Mouse (Mus musculus) midbrain, postnatal 0 days (tissue): Measurements from ENCODE around the gene Olfr316. TPM values are rescaled to one million over a fixed set of nuclear protein-coding genes. Genes with fewer than 3 reads are reported as not detected.

Source experiments
- ATAC-seq: fragments of 200-750 bp; cut with Nextera tagmentation; 2 replicates; pipeline ENCODE4 v1.8.0; 2017; ENCODE audit warnings: moderate number of reproducible peaks, mild to moderate bottlenecking, moderate TSS enrichment, moderate library complexity; ENCODE audit not compliant: low FRiP score
- DNase-seq: peaks from one replicate; pipeline ENCODE4 v3.0.0-alpha.2; 2015; ENCODE audit warnings: low spot score
- H3K27ac ChIP-seq: fragments of 300-500 bp; sonication (generic); 2 replicates; pipeline ENCODE4 v1.5.1; 2014; ENCODE audit warnings: low read depth, mild to moderate bottlenecking, low read length, mixed read lengths
- H3K27me3 ChIP-seq: fragments of 300-500 bp; sonication (generic); 2 replicates; pipeline ENCODE4 v1.6.1; 2014; ENCODE audit warnings: low read length, control low read depth, mixed read lengths; ENCODE audit not compliant: insufficient read depth
- H3K36me3 ChIP-seq: fragments of 300-500 bp; sonication (generic); 2 replicates; pipeline ENCODE4 v1.6.1; 2014; ENCODE audit warnings: low read length, control low read depth, mixed read lengths; ENCODE audit not compliant: insufficient read depth
- H3K4me1 ChIP-seq: fragments of 300-500 bp; sonication (generic); 2 replicates; pipeline ENCODE4 v1.6.1; 2014; ENCODE audit warnings: mild to moderate bottlenecking, control low read depth, antibody characterized with exemption, low read length, mixed read lengths; ENCODE audit not compliant: insufficient read depth
- H3K4me2 ChIP-seq: fragments of 300-500 bp; sonication (generic); 2 replicates; pipeline ENCODE4 v1.6.1; 2014; ENCODE audit warnings: low read depth, mild to moderate bottlenecking, low read length, mixed read lengths; ENCODE audit not compliant: poor library complexity, severe bottlenecking
- H3K4me3 ChIP-seq: fragments of 300-500 bp; sonication (generic); 2 replicates; pipeline ENCODE4 v1.5.1; 2014; ENCODE audit warnings: low read depth, mild to moderate bottlenecking, low read length, moderate library complexity
- H3K9ac ChIP-seq: fragments of 300-500 bp; sonication (generic); replicated peaks from 2 replicates; pipeline ENCODE4 v1.6.1; 2014; ENCODE audit warnings: mild to moderate bottlenecking, low read length, moderate library complexity, mixed read lengths; ENCODE audit not compliant: poor library complexity, severe bottlenecking
- H3K9me3 ChIP-seq: fragments of 300-500 bp; sonication (generic); 2 replicates; pipeline ENCODE4 v1.6.1; 2016; ENCODE audit warnings: low read length, control low read depth
- CTCF ChIP-seq: IDR thresholded peaks from 2 replicates; pipeline ENCODE4 v1.5.1; 2016; ENCODE audit warnings: antibody characterized with exemption, mild to moderate bottlenecking
- WGBS: fragments of 180-500 bp; shearing (Covaris S2); extraction: QIAGEN DNeasy Blood & Tissue Kit; methylation state at CpG from one replicate; pipeline ENCODE4 v1.1.7; 2014; 5-methylcytosine and 5-hydroxymethylcytosine counted together
- polyA plus RNA-seq: library from polyadenylated mRNA; unstranded; fragments of >200 nt; fragmentation: Nextera tagmentation; extraction: Ambion mirVana; gene quantifications from 2 replicates; pipeline ENCODE4 v1.2.1, GENCODE M21; 2015
- total RNA-seq: library from RNA; depleted of rRNA; stranded (reverse); fragments of >200 nt; gene quantifications from 2 replicates; pipeline ENCODE4 v1.2.3, GENCODE M21; 2014; rRNA removed

The Olfr316 gene
- total and polyA plus RNA-seq, 2 experiments from 2014 or later = not detected

- Histone ChIP-seq H3K27ac (no peak overlapping the region), H3K9me3 (no peaks in the 10 kb centered on the region), H3K27me3 (no peaks in the 10 kb centered on the region), H3K9ac (no peak overlapping the region), H3K4me3 (no peak overlapping the region), H3K36me3 (no peaks in the 10 kb centered on the region), H3K4me2 (no peak overlapping the region), H3K4me1 (peaks cover 4% of the 10 kb centered on the region; the same call in 1 of the 2 replicates)
- TF ChIP-seq CTCF = no peak
- ATAC-seq (no peak), DNase-seq (no peak)
- 84% methylated on average over 5 of the region's 5 CpGs for WGBS
These were observed 47.2 kb downstream of the Olfr316 start for GRCm38 (mm10) chr11:58799747-58800146.

GRCm38 (mm10) chr11:58801558-58802228 lies 49.2 kb downstream of the Olfr316 start, which contains the start of gene Fam183b:
Gene Fam183b, minus strand, starts transcription at chr11:58801960.
- no peaks in the 10 kb centered on the region for H3K27me3 ChIP-seq
- H3K9ac ChIP-seq = 0 out of 2 replicates have a peak within 1 kb of the TSS, but pooled peaks have one; percentile 19
- ATAC-seq (peak; percentile 71), DNase-seq (peak; percentile 73)
- no peak within 1 kb of the TSS for H3K27ac ChIP-seq
- no peaks in the 10 kb centered on the region for H3K36me3 ChIP-seq
- WGBS = 23% methylated on average over 14 of the region's 14 CpGs
- no peak for TF ChIP-seq CTCF
- peak within 1 kb of the TSS; percentile 36 for H3K4me2 ChIP-seq
- H3K4me3 ChIP-seq = no peak within 1 kb of the TSS
- H3K4me1 ChIP-seq = peaks cover 4% of the 10 kb centered on the region; the same call in 1 of the 2 replicates
- H3K9me3 ChIP-seq = no peaks in the 10 kb centered on the region

GRCm38 (mm10) chr11:58803871-58804270 lies 51.3 kb downstream of the Olfr316 start:
- Histone ChIP-seq H3K36me3 (no peaks in the 10 kb centered on the region), H3K4me2 (no peak overlapping the region), H3K4me1 (peaks cover 4% of the 10 kb centered on the region; the same call in 1 of the 2 replicates), H3K27ac (no peak overlapping the region), H3K9me3 (no peaks in the 10 kb centered on the region), H3K9ac (no peak overlapping the region), H3K4me3 (no peak overlapping the region), H3K27me3 (no peaks in the 10 kb centered on the region)
- no peak for DNase-seq
- TF ChIP-seq CTCF = no peak
- 81% methylated on average over 4 of the region's 4 CpGs for WGBS
- no peak for ATAC-seq

- H3K4me1 ChIP-seq = peaks cover 4% of the 10 kb centered on the region; the same call in 1 of the 2 replicates
- no peak overlapping the region for H3K27ac ChIP-seq
- no peak for TF ChIP-seq CTCF
- H3K36me3 ChIP-seq = no peaks in the 10 kb centered on the region
- DNase-seq (no peak), ATAC-seq (no peak)
- no peak overlapping the region for H3K4me3 ChIP-seq
- H3K4me2 ChIP-seq = no peak overlapping the region
- H3K9me3 ChIP-seq = no peaks in the 10 kb centered on the region
- 81% methylated on average over 2 of the region's 2 CpGs for WGBS
- no peak overlapping the region for H3K9ac ChIP-seq
- no peaks in the 10 kb centered on the region for H3K27me3 ChIP-seq
These were observed 51.9 kb downstream of the Olfr316 start for GRCm38 (mm10) chr11:58804393-58804792.

Other genes starting within 250 kb of the Olfr316 start
- not detected in 2 replicates for gene Olfr330, start 217.9 kb upstream of the Olfr316 start, total RNA-seq
- not detected in 2 replicates for gene Olfr330, start 217.9 kb upstream of the Olfr316 start, polyA plus RNA-seq
- not detected in 2 replicates for gene Olfr329-ps, start 206.3 kb upstream of the Olfr316 start, total RNA-seq
- not detected in 2 replicates for gene Olfr329-ps, start 206.3 kb upstream of the Olfr316 start, polyA plus RNA-seq
- not detected in 2 replicates for gene Olfr328, start 197.1 kb upstream of the Olfr316 start, total RNA-seq
- gene Olfr328, start 197.1 kb upstream of the Olfr316 start, polyA plus RNA-seq = not detected in 2 replicates
- not detected in 2 replicates for gene Olfr224, start 182.2 kb upstream of the Olfr316 start, total RNA-seq
- gene Olfr224, start 182.2 kb upstream of the Olfr316 start, polyA plus RNA-seq = not detected in 2 replicates
- gene Olfr325, start 175.0 kb upstream of the Olfr316 start, total RNA-seq = not detected in 2 replicates
- gene Olfr325, start 175.0 kb upstream of the Olfr316 start, polyA plus RNA-seq = not detected in 2 replicates
- gene Olfr324, start 157.6 kb upstream of the Olfr316 start, total RNA-seq = 0.28 and 0.49 TPM in 2 replicates
- gene Olfr324, start 157.6 kb upstream of the Olfr316 start, polyA plus RNA-seq = 0.04 and 0.05 TPM in 2 replicates
- not detected in 2 replicates for gene 2210407C18Rik, start 136.7 kb upstream of the Olfr316 start, total RNA-seq
- gene 2210407C18Rik, start 136.7 kb upstream of the Olfr316 start, polyA plus RNA-seq = not detected in 2 replicates
- gene Olfr323, start 122.2 kb upstream of the Olfr316 start, total RNA-seq = 0.16 TPM in 1 of 2 replicates, not detected in the other
- gene Olfr323, start 122.2 kb upstream of the Olfr316 start, polyA plus RNA-seq = not detected in 2 replicates
- 0.22 and 0.76 TPM in 2 replicates for gene Trim58, start 112.3 kb upstream of the Olfr316 start, total RNA-seq
- gene Trim58, start 112.3 kb upstream of the Olfr316 start, polyA plus RNA-seq = 0.20 and 0.38 TPM in 2 replicates
- gene Olfr322, start 94.0 kb upstream of the Olfr316 start, total RNA-seq = not detected in 2 replicates
- gene Olfr322, start 94.0 kb upstream of the Olfr316 start, polyA plus RNA-seq = not detected in 2 replicates
- not detected in 2 replicates for gene Olfr320, start 71.6 kb upstream of the Olfr316 start, total RNA-seq
- gene Olfr320, start 71.6 kb upstream of the Olfr316 start, polyA plus RNA-seq = not detected in 2 replicates
- not detected in 2 replicates for gene Olfr319, start 53.6 kb upstream of the Olfr316 start, total RNA-seq
- gene Olfr319, start 53.6 kb upstream of the Olfr316 start, polyA plus RNA-seq = not detected in 2 replicates
- gene Olfr318, start 28.7 kb upstream of the Olfr316 start, total RNA-seq = not detected in 2 replicates
- not detected in 2 replicates for gene Olfr318, start 28.7 kb upstream of the Olfr316 start, polyA plus RNA-seq
- 0.11 and 0.14 TPM in 2 replicates for gene Olfr317, start 13.5 kb upstream of the Olfr316 start, total RNA-seq
- 0.12 and 0.15 TPM in 2 replicates for gene Olfr317, start 13.5 kb upstream of the Olfr316 start, polyA plus RNA-seq
- gene Olfr315, start 20.5 kb downstream of the Olfr316 start, total RNA-seq = not detected in 2 replicates
- not detected in 2 replicates for gene Olfr315, start 20.5 kb downstream of the Olfr316 start, polyA plus RNA-seq
- gene Olfr314, start 30.2 kb downstream of the Olfr316 start, total RNA-seq = not detected in 2 replicates
- gene Olfr314, start 30.2 kb downstream of the Olfr316 start, polyA plus RNA-seq = not detected in 2 replicates
- 2.6 and 3.1 TPM in 2 replicates for gene Fam183b, start 49.2 kb downstream of the Olfr316 start, total RNA-seq
- gene Fam183b, start 49.2 kb downstream of the Olfr316 start, polyA plus RNA-seq = 17.3 and 17.7 TPM in 2 replicates
- not detected in 2 replicates for gene Olfr313, start 62.3 kb downstream of the Olfr316 start, total RNA-seq
- gene Olfr313, start 62.3 kb downstream of the Olfr316 start, polyA plus RNA-seq = not detected in 2 replicates
- not detected in 2 replicates for gene Olfr312, start 76.5 kb downstream of the Olfr316 start, total RNA-seq
- gene Olfr312, start 76.5 kb downstream of the Olfr316 start, polyA plus RNA-seq = not detected in 2 replicates
- gene Olfr311, start 86.5 kb downstream of the Olfr316 start, total RNA-seq = not detected in 2 replicates
- not detected in 2 replicates for gene Olfr311, start 86.5 kb downstream of the Olfr316 start, polyA plus RNA-seq
- 13.6 and 20.2 TPM in 2 replicates for gene Gm12258, start 94.4 kb downstream of the Olfr316 start, total RNA-seq
- 10.5 and 13.5 TPM in 2 replicates for gene Gm12258, start 94.4 kb downstream of the Olfr316 start, polyA plus RNA-seq
- gene 2810021J22Rik, start 114.5 kb downstream of the Olfr316 start, total RNA-seq = 10.1 and 14.9 TPM in 2 replicates
- gene 2810021J22Rik, start 114.5 kb downstream of the Olfr316 start, polyA plus RNA-seq = 6.8 and 7.4 TPM in 2 replicates
- 9.1 and 9.5 TPM in 2 replicates for gene Zfp39, start 151.5 kb downstream of the Olfr316 start, total RNA-seq
- 5.3 and 7.5 TPM in 2 replicates for gene Zfp39, start 151.5 kb downstream of the Olfr316 start, polyA plus RNA-seq
- 0.16 and 0.24 TPM in 2 replicates for gene Btnl10, start 165.2 kb downstream of the Olfr316 start, total RNA-seq
- not detected in 2 replicates for gene Btnl10, start 165.2 kb downstream of the Olfr316 start, polyA plus RNA-seq
- 925 and 964 TPM in 2 replicates for gene Rnf187, start 186.2 kb downstream of the Olfr316 start, total RNA-seq
- 700 and 703 TPM in 2 replicates for gene Rnf187, start 186.2 kb downstream of the Olfr316 start, polyA plus RNA-seq
- 552 and 1,117 TPM in 2 replicates for gene Hist3h2ba, start 196.2 kb downstream of the Olfr316 start, total RNA-seq
- 114 and 126 TPM in 2 replicates for gene Hist3h2ba, start 196.2 kb downstream of the Olfr316 start, polyA plus RNA-seq
- 163 and 242 TPM in 2 replicates for gene Hist3h2a, start 202.0 kb downstream of the Olfr316 start, total RNA-seq
- 42.0 and 46.2 TPM in 2 replicates for gene Hist3h2a, start 202.0 kb downstream of the Olfr316 start, polyA plus RNA-seq
- gene Trim17, start 202.0 kb downstream of the Olfr316 start, total RNA-seq = 2.2 and 6.2 TPM in 2 replicates
- gene Trim17, start 202.0 kb downstream of the Olfr316 start, polyA plus RNA-seq = 0.67 and 0.72 TPM in 2 replicates
- 23.7 and 27.8 TPM in 2 replicates for gene Trim11, start 225.4 kb downstream of the Olfr316 start, total RNA-seq
- gene Trim11, start 225.4 kb downstream of the Olfr316 start, polyA plus RNA-seq = 15.2 and 16.5 TPM in 2 replicates